Mouse (Mus musculus) kidney, adult 8-10 months (tissue): ENCODE results near the gene Pikfyve.
A peak's percentile ranks its signal among the peaks of the same experiment; 100 is the strongest.
"Not testable (repeated sequence)": the region's sequence is repeated elsewhere in the genome, so short reads cannot be mapped to it uniquely, and the experiment has no call there.

Source experiments
- DNase-seq, 2 experiments: peaks; one replicate each; pipeline ENCODE4 v3.0.0; 2022

Pikfyve gene

DNA sequence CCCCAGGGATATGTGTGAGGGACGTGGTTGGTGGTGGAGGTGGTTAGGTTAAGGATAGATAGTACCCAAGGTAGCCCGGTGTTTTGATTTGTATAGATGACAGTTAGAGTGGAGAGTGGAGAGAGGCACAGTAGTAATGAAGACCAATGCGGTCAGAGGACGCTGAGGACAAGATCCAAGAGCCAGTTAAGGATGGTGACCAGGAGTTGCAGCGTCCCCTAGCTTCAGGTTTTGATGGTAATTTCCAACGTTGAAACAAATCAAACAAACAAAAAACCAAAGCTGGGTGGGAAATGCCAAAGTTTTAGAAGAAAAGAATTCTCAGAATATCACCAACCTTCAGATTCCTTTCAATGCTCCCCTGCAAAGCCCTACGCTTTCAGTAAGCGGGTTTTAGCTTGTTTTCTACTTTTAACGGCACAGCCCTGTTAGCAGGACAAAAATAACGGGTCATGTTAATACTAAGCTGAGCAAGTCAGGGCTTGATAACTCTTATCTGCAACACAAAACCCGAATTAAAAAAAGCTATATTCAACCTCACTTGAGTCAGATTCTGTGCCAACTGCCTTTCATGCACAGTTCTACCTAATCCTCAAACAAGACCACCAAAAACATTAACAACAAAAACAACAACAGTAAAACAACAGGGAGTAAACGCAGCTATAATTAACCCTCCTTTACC lies 818 bp upstream of the Pikfyve start:
- no peak for DNase-seq

DNA sequence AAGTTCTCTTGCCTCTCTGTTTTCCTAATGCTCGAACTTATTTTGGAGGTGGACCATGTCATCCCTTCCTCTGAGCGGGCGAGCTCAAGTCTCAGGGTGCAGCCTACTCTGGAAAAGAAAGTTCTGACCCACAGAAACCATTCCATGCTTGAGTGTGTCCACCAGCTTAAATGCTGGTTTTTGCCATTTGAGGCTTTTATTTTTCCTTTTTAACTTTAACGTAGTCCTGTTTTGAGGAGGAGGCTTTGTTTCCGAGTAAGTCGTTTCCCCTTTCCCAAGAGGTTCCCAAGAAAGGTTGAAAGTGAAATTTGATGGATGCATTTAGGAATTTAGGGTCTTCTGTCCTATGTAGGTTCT lies 569 bp downstream of the Pikfyve start:
- DNase-seq = no peak

DNA sequence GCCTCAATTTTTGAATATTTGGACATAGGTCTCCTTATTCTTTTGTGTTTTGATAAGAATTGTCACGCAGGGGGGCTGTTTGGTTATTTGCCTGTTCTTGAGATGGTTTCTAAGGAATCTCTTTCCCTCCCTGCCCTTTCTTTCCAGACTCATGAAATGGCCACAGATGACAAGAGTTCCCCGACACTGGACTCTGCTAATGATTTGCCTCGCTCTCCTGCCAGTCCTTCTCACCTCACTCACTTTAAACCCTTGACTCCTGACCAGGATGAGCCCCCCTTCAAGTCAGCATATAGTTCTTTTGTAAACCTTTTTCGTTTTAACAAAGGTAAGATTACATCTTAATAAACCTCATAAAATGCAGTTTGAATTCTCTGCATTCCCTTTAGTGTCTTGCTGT lies 3.7 kb downstream of the Pikfyve start:
- no peak for DNase-seq

DNA sequence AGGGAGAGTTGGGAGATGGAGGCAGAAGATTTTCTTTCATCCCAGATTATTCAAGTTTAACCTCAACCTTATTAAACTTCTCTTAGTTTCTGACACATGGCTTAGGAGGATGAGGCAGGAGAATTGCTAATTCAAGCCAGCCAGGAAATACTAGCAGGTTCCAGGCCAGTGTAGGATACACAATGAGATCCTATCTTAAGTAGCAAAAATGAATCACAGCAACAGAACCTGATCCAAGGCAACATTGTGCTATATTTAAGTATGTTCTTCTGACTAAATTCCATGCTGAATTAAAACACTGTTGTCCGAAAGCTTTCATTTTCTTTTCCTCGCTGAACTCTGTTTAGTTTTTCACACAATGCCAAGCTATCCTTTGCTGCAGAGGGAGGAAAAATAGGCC lies 6.7 kb downstream of the Pikfyve start:
- DNase-seq = no peak

DNA sequence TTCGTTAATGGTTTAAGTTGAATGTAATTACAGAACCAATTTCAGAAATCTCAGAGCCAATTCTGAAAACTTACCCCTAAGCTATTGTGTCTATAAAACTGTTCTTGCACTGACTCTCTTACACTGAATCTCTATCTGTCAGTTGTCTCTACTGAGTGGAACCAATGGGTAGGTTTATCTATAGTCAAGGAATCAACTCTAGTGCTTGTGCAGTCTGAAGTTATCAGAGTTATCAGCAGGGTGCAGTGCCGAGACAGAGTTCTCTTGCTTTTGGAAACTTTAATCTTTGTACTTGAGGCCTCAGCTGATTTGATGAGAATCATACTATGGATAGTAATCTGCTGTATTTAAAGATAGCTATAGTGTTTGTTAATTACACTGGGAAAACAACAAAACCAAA lies 11.9 kb downstream of the Pikfyve start:
- DNase-seq = no peak

DNA sequence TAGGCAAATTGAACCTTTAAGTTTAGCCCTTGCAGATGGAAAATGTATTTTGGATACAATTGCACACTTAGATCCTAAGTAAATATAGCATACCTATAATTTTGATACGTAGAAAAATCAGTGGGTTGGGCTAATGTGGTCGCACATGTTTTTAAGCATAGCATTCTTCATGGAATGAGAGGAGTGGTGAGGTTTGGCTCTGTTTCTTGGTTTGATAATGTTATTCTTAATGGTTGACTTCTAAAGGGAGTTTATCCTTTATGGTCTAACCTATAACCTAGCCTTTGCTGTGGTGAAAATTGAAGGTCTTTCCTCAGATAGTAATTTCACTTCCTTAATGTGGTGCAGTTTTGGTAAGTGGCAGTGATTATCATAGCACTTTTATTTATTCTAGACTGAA lies 12.4 kb downstream of the Pikfyve start:
- no peak for DNase-seq

DNA sequence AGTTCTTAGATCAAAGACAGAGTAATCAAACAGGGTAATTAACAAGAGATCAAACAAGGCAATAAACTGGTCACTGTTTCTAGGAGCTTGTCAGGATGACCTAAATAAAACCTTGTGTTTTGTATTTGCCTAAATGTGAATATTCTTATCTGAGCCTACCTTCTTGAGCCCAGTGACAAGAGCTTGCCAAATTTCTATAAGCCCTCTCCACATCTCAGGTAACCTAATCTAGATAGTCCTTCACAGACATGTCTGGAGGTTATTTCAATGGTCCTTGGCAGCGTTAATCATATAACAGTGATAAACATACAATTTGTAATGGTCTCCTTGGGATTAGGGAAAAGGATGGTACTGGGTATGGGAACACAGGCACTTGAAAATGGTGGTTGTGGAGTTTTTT lies 17.8 kb downstream of the Pikfyve start:
- DNase-seq = no peak

DNA sequence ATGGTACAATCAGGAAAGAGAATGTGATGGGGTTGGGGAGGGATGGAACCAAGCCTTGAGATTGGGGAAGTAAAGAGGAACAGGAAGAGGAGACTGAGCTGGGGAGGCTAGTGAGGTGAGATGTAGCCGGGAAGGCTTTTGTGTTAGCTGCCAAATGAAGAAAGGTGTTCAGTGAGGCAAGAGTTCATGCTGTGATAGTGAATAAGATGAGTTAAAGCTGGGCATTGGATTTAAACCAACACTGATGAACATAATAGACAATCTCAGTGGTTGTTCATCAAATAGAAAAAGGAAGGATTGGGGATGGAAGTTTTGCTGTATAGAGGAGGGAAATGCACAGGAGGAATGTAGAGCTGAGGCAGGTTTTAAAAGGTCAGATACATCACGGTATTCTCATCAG lies 26.7 kb downstream of the Pikfyve start:
- DNase-seq = no peak

DNA sequence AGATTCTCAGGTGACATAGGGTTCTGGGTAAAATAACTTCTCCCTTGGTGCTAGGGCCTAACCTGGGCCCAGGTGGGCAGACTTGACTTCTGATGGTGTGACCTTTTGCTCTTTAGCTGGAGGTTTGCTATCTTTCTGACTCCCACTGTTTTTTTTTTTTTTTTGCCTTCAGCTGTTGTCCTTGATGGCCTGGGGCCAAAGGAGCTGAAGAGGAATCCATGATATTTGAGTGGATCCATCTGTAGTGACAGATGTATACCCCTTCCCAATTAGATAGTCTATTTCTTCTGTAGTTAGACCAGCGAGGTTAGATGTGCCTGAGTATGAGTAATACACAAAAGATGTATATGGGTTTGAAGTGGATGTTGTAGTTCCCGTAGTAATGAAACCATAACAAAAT lies 31.1 kb downstream of the Pikfyve start:
- no peak for DNase-seq

DNA sequence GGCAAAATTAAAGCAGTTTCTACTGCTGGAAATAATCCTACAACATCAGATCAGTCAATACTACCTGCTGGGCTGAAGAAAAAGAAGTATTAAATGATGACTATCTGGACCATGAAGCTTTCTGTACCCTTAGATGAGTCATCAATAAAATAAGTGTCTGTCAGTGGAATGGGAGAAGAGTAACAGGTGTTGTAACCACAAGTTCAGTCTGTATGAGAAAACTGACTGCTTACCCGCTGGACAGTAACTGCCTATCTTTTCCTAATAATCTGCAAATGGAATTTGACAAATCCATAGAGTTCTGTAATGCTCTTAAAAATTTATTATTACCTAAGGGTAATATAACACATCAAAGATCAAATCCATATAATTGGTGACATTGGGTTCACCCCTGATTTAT lies 31.5 kb downstream of the Pikfyve start:
- DNase-seq = no peak

DNA sequence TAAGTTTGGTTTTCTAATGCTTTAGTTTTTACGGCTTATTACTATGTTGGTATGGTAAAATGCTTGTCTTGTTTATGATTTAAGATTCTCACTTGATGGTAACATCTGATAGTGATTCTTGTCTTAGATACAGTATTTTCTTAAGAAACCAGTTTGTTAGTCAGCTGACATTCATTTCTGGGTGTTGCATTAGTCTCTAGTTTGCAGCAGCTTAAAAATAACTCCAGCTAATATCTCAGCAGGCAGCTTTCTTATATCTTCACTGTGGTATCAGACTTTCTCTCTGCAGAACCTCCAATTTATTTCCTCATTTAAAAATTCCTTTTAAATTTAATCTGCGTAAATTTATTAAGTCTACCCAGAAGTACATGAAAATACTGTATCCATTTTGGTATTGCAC lies 37.2 kb downstream of the Pikfyve start:
- DNase-seq = no peak

DNA sequence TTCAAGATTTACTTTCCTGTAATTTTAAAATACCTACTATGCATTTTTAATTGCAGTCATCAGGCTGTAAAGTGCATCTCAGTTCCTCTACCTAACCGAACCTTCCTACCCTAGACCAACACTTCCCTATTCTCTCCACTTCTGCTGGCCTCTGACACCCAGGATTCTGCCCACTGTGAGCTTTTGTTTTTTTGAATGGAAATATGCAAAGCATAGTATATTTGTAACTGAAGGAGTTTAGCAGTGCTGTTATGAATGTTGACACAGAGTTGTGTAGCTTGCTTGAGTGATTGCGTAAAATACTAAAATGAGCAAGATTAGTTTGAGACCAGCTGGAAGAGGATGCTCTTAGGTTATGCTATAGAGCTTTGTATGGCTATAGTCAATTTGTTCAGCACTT lies 41.2 kb downstream of the Pikfyve start:
- DNase-seq = no peak

DNA sequence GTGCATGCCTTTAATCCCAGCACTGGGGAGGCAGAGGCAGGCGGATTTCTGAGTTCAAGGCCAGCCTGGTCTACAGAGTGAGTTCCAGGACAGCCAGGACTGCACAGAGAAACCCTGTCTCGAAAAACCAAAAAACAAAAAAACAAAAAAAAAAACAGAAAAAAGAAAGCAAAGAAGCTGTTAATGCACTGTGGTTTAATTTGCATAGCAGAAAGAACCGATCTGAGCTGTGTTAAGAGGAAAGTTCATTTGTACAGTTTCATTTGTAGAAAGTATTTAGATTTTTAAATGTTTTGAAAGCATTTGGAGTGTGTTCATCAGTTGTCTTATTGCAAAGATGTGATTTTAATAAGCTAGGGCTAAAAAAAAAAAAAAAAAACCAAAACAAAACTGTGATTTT lies 43.3 kb downstream of the Pikfyve start:
- not testable (repeated sequence) for DNase-seq

DNA sequence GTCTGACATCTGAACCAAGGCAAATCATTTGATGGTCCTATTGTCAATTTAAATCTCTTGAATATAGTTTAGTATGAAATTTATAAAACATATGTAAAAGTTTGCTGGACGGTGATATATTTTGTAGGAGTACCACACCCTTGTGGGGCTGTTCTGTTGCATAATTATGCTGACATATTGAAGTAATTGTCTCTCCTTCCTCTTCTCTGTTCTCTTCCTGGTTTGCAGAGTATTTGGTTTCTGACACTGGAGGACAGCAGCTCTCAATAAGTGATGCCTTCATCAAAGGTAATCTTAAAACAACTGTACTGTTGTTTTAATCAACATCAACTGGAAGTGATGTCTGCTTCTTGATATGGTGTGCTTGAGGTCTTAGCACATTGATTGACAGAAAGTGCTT lies 44.1 kb downstream of the Pikfyve start:
- no peak for DNase-seq

DNA sequence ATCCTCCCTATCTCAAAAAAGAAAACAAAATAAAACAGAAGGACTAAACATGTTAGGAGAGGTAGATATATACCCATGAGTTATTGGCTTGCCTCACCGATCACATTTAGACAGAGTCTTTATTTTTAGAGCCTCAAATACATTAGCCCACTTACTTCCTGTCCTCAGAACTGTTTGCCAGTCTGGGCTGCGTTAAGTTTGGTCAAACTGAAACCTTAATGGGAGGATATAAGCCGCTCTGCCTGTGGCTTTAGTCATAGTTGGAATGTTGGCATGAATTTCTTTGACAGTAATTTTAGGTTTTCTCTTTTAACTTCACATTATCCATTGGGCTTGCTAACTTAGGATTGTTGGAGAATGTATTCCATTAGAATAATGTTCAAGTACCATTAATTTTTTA lies 51.2 kb downstream of the Pikfyve start:
- DNase-seq = no peak

DNA sequence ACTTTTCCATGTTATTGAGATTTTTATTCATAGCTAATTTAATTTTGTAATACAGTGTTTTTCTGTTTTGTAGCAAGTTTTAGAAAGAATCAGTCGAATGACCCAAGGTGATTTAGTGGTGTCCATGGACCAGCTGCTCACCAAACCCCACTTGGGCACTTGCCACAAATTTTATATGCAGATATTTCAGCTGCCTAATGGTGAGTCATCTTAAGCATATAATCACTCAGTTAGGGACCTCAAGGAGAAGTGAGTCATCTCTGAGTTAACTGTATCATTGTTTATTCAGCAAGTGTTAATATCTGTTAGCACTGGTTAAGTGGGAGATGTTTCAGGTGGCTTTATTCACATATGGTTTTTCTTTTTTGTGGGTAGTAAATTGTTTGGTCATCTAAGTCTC lies 59.2 kb downstream of the Pikfyve start:
- DNase-seq = no peak

DNA sequence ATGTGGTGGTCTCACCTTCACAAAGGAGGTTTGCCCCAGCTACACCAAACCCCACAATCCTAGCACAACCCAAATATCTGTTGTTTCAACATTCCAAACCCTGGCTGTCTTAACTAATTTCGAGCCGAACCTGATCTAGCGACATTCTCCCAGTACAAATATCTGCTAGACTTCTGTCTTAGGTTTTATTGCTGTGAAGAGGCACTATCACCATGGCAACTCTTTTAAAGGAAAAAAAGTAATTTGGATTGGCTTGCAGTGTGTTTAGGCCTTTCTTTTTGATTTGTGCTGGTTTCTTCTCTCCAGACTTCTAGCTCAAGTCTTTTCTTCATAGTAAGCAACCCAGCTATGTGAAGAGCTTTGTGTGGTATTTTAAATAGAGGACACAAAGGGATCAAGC lies 94.0 kb downstream of the Pikfyve start:
- DNase-seq = no peak

DNA sequence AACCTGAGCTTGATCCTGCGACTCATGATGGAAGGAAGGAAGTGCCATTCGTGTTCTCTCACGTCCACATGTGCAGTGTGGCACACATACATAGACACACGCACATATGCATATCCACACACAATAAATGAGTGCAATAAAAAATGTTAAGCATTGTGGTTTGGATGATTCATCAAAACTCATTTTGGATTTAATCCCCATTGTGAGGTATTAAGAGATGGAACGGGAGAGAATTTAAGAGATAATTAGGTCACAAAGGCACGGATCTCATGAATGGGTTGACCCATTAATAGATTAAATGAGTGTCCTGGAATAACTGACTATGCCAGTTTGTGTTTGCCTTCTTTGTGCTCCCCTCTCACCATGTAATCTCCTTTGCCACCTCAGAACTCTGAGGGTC lies 95.3 kb downstream of the Pikfyve start, which contains the start of gene Pth2r:
Gene Pth2r (plus strand): TSS at position 301 of the 400 bp plus-strand sequence.
- no peak for DNase-seq

DNA sequence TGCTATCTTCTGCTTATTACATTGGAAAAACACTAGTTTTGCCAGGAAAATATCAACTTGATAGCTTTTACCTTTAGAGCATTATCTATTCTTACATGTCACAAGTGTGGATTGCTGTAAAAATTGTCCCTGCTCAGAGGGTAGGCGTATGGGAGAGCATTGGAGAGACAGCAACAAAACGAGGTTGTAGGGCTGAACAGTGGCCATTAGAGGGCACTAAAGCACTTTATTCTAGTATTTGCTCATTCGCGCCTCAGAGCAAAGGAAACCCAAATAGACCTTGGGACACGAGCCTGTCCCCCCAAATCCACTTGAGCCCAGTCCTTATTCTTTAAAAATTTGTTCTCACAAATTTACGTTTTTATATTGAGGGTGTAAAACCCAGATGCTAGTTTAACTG lies 96.3 kb downstream of the Pikfyve start:
- peak; percentile 32 to 53 for DNase-seq

DNA sequence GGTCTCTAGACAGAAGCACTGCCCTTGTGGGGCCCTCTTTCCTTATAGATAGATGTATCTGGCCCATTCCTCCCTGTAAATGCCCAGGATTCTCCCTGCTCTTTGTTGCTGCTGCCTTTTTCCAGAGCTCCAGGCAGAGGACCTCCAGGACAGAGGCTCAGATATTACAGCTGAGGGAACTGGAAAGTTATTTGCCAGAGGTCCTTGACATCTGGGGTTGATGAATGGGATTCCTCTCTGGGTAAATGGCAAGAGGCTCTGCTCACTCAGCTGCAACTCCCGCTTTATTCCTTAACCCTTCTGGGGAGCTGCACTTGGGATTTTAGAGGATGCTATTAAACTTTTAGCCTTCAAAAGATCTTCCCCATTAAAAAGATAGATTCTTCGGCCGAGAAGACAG lies 122.0 kb downstream of the Pikfyve start:
- no peak for DNase-seq

DNA sequence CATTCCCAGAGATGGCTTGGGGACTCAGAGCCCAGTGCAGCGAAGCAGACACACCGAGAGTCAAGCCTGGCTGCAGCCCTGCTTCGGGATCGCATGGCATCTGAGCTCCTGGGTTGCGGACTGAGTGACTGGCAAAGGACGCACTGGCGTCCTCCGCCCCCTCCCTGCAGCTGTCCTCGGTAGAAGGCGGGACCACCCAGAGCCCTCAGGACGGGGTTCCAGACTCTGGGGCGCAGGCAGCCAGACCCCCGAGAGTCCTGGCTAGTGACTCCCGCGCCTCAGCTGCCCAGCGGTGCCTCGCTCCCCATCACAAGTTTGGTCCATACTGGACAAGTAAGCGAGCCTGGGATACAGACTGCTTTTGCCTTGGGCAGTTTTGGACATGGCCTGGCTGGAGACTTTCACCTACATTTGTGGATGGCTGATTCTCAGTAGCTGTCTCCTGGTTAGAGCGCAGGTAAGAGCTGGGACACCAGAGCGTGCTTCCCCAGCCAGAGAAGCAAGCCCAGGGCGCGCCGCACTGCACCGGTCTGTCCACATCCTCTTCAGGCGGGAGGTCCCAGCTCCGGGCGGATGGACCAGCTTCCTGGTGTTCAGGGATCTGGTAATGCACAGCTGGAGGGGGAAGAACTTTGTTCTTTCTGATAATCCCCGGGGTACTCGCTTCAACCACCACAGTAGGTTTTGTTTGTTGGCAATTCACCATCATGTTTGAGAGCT lies 124.9 kb downstream of the Pikfyve start:
- DNase-seq = no peak

DNA sequence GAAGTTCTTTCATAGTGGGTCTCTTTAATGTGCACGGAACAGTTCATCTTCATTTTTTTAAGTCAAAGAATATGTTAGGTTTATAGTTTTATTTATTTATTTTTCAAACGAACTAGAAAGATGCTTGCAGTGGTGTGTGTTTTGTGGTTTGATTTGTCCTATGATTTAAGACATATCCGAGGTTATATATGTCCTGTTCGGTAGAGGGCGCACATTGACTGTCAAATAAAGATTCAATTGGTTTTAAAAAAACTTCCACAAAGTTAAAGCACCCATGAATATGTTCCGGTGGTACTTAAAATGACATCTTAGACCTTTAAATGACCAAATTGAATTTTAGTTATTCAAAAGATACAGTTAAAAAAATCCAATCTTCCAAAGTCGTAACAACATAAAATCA lies 125.6 kb downstream of the Pikfyve start:
- DNase-seq = peak; percentile 6 to 19

DNA sequence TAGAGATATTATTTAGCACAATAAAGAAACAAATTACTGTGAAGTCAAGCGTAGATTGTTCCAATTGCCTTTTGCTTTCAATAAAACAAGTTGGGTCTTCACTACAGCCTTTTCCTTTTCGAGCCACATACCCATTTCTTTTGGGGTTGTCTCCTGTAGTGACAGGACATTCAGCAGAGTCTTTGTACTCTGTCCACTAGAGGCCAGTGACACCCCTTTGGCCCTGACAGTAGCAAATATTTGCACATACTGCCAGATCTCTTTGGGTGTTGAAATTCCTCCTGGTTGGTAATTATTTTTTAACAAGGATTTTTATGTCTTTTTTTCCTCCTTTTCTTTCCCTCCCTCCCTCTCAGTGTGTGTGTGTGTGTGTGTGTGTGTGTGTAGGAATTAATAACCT lies 126.4 kb downstream of the Pikfyve start:
- DNase-seq = no peak

DNA sequence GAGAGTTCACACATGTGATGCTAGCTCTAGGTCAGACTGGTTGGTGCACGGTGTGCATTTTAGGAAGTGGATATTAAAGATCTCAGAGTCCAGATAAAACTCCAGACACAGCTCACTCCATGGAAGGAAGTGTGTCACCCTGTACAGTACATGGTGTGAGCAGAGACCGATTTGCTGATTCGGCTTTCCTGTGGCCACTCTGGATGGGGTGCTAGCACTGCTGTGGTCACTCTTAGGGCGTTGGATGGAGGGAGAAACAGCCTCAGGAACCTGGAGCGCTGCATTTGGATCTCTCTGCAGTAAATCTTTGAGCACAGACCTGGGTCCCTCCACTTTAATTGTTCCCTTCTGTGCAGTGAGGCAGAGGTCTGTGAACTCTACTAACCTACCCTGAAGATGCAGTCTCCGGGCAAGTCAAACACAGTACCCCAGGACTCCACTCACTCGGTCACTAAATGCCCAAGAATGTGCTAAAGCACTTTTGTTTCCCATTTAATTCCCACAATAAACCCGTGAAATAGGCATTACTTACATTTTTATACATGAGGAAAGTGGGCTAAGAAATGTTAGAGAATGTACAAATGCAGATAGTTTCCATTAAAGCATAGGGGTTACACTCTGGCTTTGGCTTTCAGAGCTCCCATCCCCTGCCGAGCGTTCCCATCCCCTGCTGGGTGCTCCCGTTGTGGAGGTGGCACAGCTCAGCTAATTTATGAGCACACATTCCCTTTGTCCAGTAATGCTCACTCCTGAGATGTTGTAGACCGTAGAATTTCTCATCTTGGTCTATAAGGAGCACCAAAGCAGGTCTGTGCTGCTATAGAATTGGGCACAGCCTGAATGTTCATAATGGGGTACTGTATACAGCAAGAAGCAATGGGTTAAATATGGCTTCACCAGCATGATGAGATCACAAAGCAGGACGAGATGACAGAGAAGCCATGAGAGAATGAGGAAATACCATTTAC lies 127.9 kb downstream of the Pikfyve start:
- DNase-seq = no peak
